Mouse (Mus musculus) kidney, postnatal 25 days (tissue): ENCODE measurements around the gene Sfswap.
A peak's percentile ranks its signal among the peaks of the same experiment; 100 is the strongest.

Experiments
- DNase-seq, 2 experiments: peaks; one replicate each; pipeline ENCODE4 v3.0.0; 2021; ENCODE audit warnings: mixed read lengths in 2 of 2

The Sfswap gene

DNA sequence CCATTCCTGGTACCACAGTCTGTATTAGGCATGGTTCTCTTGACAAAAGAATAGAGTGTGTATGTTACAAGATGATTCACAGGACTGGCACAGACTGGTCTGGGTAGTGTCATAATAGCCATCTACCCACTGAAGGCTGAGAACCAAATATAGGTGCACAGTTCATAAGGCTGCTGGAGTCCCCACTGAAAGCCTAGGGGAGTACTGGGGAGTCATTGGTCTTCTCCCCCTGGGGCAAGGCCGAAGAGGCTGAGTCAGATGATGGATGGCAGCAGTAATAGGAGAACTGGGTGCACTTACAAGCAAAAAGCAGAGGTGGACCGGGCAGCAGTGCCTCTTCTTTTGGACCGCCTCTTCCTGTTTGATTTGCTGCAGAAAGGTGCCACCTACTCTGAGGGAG lies 32.7 kb downstream of the Sfswap start:
- DNase-seq: peak in 1 of 2 experiments; percentile 26

DNA sequence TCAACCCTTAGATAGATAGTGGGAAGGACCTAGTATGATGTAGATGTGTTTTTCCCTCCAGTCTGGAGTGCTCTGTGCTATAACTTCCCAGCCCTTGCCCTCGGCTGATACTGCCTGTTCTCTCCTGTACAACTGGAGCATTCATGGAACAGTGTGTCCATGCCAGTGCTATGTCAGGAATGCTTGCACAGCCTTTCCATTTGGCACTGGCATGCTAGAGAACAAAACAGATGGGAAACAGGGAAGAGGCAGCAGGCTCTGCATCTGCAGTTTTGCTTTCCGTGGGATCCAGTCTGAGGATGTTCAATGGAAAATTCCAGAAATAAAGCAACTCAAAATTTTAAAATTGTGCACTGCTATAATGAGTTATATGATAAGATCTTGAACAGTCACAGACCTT lies 33.5 kb downstream of the Sfswap start:
- DNase-seq: peak; percentile 13 to 65

DNA sequence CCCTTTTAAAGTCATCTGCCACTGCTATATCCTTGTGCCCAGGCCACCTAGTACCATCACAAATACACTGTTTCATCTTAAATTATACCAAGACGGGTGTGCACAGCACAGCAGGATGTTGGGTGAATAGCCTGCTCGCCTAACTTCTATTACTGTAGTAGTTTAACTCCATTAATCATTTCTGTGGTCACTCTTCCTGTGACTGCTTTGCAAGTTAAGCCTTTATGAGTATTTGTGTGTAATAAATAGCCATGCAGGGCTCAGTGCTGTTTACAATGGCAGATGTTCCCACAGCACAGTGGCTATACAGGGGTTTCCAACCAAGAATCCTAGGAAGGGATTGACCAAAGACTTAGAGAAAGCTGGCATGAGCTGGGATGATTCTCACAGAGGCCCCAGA lies 34.0 kb downstream of the Sfswap start:
- peak in 1 of 2 experiments; percentile 27 for DNase-seq

DNA sequence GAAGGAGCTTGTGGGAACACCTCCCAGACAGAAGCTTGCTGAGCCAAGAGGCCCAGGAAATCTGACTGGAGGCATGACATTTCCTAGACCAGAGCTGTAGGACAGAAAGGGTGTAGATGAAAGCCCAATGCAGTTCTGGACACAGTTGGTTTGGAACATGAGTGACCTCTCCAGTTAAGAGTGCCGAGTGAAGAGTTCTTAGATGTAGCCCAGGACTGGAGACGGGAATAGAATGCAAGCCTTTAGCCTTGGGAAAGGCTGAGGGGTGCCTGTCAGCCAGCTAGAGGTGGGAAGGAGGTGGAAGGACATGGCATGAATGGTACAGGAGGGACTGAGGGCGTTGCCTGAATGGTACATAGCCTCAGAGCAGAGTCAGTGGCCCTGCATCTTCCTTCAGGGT lies 34.4 kb downstream of the Sfswap start:
- DNase-seq: peak in 1 of 2 experiments; percentile 28

DNA sequence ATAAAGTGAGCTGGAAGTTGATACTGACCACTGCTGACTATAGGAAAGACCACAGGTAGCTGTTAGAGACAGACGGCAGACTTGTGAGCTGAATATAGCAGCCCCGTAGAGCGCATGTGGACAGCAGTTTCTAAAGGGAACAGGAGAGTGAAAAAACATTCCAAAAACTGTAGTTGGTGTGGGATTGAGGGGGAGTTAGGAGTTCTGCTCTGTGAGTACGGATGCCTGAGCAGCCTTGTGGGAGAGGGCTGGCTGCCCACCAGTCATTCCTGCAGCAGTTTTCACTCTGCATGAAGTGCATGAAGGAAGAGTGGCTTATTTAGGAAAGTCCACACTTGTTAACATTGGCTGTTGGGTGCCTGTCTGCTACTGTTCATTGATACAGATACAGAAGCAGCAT lies 37.8 kb downstream of the Sfswap start:
- no peak for DNase-seq

DNA sequence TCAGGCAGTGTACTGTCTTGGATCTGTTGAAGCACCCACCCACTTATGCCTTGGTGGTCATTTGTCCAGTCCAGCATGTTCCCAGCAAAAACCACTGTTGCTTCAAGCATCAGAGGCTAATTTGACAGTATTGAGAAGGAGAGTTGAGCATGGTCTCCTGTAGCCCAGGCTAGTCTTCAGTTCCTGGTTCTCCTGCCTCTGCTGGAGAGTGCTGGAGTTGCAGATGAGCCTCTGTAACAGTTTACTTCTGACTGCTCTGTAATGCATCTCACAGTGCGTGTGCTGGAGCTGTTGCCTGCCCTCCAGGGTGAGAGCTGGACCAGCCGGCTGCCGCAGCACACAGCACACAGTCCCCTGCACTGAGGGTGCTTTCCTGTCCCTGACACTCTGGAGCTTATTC lies 41.2 kb downstream of the Sfswap start:
- no peak for DNase-seq

DNA sequence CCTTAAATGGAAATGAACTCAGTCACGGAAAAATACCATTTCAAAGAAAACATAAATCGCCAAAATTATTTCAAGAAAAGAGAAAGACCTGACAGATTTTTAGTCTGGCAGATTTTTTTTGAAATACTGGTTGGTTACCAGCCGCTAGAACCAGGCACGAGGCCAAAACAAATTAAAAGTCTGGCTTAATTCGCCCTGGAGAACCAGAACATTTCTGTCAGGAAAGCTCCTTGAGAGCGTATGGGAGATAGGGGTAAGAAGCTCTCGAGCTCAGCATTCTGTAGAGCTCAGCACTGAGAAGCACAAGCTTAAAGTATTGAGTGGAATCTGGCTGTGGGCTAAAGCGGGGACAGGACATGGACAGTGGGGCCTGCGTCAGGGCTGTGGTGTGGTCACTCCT lies 44.8 kb downstream of the Sfswap start:
- DNase-seq: peak in 1 of 2 experiments; percentile 34

DNA sequence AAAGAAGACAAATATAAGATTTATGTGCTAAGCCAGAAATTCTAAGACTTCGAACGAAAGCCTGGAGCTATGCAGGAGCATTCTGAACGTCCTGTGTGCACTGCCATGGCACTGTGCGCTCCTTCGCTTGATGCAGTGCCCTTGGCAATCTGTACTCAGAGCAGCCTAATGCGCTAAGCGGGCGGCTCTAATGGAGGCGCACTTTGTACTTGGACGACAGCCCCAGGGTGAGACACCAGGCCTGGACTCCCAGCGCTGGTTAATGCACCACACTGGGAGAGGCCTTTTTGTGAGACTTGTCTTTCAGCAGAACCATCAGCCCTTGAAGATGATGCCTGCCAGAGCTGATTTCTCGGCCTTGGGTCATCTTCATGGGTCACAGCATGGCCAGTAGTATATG lies 48.7 kb downstream of the Sfswap start:
- peak; percentile 56 to 78 for DNase-seq

DNA sequence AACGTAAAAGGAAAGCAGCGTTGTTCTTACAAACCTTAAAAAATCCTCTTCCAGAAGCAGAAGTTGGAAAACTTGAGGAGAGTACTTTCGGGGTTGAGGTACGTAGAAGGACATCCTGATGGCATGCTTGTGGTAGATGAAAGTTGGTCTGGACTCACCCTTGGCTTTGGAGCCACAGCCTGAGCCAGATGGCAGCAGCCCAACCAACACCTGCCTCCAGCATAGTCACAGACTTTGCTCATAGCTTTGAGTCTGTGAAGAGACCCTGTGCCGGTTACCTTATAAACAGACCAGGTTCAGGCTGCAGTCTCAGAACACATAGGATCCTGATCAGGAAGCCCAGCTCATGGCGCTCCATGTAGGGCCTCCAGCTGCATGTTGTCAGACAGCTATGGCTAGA lies 49.8 kb downstream of the Sfswap start:
- peak in 1 of 2 experiments; percentile 49 for DNase-seq

DNA sequence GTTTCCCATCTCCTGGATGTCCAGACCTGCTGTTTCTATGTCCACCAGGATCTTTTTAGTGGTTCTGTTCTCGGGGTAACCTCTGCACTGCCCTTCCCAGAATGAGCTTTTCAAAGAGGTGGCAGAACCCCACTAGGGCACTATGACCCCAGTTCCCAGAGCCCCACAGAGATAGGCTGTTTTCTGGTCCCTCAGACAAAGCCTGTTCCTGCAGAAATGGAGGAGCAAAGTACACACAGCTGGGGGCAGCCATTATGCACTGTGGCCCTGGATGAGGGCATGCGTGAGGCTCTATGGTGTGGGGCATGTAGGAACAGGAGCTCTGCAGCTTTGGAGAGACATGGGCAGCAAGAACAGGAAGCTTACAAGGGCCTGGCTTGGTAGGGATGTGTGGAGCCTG lies 51.0 kb downstream of the Sfswap start:
- DNase-seq: peak; percentile 36 to 63

DNA sequence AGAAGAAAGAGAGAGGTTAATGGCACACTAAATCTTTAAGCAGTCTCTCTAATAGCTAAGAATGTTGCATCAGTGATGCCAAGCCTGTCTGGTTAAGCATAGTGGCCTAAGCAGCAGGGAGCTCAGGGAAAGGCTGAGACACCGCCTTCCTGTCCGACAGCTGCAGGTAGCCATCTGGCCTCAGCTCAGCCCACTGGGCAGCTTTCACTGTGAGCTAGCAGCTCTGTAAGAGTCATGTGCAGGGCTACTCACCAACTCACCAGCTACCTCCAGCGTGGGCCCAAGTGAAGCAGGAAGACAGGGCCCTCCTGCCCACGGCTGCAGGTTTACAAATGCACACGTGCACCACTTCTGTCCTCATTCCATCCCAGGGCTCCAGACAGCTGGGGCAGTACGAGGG lies 52.6 kb downstream of the Sfswap start:
- peak in 1 of 2 experiments; percentile 22 for DNase-seq

DNA sequence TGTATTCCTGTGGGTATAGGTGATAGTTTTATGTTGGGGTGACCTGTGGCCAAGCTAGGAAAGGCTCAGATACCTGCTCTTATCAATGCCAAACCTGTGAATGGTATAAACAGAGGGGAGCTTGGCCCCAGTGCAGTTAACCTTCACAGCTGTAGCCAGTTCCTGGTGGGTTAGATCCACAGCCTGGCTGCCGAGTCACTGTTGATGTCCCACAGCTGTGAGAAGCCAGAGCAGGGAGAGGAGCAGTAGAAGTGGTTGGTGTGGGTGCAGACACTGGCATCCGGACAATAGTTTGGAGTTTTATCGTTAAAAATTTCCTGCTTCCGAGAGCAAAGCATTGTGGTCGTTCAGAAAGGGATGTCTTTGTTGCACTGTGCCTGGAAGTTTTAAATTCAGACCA lies 57.6 kb downstream of the Sfswap start:
- no peak for DNase-seq

DNA sequence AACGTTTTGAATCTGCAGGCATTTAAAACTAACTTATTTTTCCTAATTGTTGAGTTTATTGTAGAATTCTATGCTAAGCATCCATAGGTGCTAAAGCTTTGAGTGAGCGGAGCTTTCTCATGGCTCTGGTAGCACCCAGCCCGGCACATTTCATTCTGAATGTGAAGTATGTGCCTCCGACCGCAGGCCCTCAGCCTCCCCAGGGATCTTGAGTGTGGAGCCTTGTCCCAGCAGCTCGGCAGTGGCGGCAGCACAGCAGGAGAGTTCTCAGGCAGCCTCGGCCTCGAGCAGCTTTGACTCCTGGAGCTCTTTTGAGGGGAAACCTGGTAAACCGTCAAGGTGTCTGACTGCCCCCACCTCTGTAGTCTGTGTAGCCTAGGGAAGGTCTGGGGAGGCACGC lies 58.3 kb downstream of the Sfswap start:
- DNase-seq: no peak

DNA sequence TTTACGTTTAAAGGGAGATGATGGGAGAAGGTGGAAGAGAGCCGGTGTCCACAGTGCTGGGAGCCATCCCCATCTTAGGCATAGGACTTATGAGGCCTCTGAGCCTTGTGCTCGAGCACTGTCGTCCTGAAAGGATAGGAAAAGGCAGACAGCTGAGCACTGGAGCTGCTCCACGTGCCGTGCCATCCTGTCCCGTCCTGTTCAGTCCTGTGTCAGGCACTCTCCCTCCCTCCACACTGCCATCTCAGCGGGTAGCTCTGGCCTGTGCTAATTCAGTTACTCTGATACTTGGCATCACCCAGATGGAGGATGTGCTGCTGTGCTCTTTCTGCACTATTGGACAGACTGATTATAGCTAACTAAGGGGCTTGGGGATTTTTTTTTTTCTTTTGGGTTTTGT lies 61.3 kb downstream of the Sfswap start:
- DNase-seq: no peak

DNA sequence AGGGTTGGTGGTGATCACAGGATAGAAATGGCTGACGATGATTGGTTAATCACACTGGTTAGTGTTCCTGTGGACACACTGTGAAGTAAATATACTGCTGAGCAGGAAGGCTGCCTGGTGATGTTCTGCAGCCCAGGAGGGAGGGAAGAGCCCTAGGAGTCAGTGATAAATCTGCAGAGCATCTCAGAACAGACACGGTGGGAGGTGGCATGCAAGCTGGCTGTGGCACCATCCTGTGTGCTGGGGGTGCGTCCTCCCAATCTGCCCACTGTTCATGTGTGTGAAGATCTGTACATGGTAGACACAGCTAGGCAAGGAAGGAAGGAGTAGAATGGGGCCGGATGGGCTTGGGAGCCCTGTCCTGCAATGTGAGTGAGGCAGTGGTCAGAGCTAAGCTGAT lies 67.6 kb downstream of the Sfswap start:
- no peak for DNase-seq

DNA sequence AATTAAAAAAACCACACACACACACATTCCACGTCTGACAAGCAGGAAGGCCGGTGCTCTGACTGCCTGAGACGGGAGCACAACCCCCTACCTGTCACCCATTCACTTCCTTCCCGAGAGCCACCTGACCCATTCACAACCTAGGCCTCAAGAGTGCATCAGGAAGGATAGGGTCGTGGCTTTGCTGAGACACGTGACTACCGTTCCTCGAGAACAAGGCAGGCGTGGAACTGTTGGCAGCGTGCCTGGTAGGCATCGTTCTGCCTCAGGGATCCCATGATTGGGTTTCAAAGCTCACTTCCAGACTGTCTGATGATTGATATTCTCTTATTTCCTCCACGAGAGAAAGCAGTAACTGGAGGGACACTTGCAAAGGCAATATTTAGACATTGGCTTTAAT lies 77.2 kb downstream of the Sfswap start:
- DNase-seq: peak; percentile 78 to 85

DNA sequence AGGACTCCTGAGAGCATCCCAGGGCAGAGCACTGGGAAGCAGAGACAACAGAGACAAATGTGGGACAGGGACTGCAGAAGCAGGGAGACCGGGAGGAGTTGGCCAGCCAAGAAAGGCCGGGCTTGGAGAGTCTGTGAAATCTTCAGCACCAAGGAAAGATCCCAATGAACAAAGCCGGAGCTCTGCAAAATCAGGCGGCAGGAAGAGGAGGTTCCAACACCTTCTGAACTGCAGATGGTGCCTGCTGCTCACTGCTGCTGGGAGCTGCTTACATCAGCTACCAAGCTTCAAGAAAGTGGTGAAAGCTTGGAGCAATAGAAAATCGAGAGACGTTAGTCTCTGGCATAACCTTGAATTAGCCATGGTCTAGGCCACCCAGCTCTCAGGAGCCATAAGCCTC lies 79.0 kb downstream of the Sfswap start:
- no peak for DNase-seq

DNA sequence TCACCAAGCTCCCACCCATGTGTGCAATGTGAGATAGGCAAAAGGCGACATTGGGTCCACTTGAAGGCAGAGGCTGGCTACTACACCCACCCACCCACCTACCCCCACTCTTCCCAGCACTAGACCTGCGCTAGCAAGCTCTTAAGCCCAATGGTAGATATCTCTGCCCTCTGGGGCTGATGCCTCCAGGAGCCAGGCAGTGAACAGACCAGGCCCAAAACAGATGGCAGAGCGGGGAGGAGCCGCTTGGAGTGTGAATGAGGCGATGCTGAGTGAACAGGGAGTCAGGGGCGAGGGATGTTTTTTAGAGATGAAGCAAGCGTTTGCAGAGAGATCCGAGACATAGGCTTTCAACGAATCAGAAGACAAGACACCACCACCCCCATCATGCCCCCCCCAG lies 79.6 kb downstream of the Sfswap start:
- DNase-seq: no peak

DNA sequence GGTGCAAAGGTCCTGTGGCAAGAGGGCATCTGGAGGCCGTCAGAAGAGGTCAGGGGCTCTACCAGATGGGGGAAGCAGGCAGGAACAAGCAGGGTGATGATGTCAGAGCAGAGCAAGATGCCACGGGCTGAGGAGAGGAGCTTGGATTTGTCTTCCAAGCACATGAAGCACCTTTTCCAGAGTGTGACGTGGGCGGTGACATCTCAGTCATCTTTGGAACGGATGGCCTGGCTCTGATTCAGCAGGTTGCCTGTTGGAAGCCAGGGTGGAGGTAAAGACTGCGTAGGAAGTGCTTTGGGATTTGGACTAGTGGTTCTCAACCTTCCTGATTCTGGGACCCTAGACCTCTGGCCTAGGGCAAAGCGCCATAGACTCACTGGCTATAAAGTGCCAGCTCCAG lies 80.0 kb downstream of the Sfswap start:
- DNase-seq: no peak

DNA sequence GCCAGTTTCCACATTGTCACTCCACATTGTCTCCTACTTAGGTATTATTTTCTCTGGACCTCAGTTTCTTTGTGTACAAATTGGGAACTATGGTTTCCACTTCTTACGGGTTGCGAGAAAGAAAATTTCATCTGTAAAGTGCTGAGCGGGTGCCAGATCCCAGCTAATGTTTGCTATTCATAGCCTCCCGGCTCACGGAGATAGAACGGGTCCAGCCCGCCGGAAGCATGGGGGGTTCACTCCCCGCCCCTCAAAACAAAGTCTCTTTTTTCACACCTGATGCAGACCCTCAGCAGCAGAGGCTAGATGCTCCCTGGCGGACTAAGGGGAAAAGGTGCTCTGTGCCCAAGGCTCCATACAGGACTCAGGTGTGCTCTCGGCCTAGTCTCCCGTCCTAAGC lies 82.3 kb downstream of the Sfswap start:
- no peak for DNase-seq

DNA sequence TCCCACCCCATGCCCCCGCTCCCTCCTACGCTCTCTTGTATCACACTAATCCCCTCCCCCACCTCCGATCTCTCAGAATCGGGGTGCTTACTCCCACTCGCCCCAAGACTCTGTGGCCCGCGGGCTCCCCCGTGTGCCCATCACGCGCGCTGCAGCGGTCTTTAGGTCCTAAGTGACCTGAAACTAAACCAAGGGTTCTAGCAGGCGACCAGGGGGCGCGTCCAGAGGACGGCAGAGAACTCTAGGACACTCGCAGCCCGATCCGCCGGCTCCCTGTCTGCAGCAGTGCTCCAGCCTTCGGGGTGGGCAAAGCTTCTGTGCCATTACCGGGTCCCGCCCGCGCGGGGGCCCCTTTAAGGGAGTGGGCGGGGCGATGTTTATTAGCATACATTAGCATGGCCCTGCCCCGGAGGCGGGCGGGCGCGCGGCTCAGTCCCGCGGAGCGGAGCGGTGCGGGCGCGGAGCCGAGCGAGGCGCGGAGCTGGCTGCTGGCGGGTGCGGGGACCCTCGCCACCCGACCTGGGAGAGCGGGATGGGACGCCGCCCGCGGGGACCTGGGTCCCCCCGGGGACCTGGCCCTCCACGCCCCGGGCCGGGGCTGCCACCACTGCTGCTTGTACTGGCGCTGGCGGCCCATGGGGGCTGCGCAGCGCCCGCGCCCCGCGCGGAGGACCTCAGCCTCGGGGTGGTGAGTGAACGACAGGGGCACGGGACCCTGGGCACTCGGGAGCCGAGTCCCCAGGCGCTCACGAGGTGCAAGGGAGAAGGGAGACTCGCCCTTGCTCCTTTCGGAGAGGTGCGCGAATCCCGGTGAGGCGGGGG lies 83.0 kb downstream of the Sfswap start, which contains the start of gene Mmp17:
Mmp17 (plus strand) TSS at position 409 of the 822 bp plus-strand sequence.
- peak; percentile 91 to 92 for DNase-seq

DNA sequence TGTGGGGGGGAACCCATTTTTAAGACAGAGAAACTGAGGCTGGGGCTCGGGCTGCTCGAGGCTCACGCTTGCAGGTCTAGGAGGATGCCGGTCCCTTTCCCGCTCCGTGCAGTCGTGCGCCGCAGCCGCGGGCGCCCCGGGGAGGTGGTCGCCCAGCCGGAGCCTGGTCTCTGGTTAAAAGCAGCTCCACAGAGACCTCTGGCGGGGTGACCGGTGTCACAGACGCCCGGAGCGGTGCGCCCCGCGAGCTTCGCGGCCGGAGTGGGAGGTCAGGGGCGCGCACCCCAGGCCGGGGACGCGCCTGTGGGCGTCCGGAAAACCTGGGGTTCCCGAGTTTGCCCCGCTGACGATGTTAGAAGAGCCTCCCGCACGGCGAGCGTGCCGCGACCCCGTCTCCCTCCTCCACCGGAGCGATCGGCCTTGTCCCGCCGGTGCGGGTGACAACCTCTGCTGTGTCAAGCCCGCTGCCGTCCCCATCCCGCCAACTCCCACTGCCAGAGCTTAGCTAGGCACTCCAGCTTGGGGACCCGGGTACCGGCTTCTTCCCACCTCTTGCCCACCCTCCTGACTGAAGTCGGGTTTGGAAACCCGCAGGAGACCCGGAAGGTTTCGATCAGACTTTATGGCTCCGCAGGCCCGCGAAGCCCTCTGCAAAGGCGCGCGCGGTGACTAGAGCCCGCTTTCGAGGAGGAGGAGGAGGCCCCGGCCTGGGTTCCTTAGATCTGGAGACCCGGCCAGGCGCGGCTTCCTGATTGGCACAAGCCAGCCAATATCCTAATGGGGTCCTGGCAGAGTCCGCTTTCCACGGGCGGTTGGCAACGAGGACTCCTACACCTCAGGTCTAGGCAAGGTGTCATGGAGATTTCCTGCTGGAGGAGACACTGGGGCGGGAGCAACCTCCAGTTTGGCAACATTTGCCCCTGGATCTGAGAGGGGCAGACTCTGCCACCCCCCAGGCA lies 83.8 kb downstream of the Sfswap start:
- DNase-seq: peak in 1 of 2 experiments; percentile 21

DNA sequence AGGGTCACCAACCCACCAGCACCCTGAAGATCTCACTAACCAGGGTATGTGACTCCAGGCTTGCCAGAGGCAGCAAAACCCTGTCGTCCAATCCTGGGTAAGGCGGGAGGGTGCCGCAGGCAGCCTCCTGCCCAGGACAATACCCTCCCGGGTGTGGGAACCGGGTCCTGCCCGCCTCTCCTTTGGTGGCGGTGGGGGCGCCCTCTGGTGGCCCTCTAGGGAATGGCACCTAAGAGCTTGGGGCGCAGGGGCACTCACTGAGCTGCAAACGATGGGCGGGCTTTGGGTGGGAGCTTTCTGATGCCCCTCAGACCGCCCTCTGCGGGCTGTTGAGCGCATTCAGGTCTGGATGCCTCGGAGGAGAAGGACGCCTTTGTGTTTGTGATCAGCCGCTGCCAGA lies 85.0 kb downstream of the Sfswap start:
- peak; percentile 82 to 84 for DNase-seq

DNA sequence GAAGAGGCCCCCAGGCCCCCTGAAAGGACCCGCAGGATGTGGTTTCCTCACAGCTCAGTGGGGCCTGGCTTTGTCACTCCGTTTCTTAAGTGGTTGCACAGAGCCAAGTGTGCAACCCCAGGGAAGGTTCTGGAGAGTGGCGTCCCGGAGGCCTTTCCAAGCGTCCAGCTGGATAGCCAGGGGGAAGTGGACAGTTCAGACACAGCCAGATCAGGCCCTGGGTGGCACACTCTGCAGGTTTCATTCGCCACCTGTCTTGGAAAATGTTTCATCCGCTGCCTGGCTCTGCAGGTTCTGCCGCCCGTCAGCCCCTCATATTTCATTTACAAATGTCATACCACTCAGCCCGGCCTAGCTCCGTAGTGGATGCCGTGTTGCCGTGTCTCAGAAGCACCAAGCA lies 85.5 kb downstream of the Sfswap start:
- DNase-seq: no peak
